Comparison of ENCODE assay signal across 22 mouse cellular contexts in the genomic region with DNA sequence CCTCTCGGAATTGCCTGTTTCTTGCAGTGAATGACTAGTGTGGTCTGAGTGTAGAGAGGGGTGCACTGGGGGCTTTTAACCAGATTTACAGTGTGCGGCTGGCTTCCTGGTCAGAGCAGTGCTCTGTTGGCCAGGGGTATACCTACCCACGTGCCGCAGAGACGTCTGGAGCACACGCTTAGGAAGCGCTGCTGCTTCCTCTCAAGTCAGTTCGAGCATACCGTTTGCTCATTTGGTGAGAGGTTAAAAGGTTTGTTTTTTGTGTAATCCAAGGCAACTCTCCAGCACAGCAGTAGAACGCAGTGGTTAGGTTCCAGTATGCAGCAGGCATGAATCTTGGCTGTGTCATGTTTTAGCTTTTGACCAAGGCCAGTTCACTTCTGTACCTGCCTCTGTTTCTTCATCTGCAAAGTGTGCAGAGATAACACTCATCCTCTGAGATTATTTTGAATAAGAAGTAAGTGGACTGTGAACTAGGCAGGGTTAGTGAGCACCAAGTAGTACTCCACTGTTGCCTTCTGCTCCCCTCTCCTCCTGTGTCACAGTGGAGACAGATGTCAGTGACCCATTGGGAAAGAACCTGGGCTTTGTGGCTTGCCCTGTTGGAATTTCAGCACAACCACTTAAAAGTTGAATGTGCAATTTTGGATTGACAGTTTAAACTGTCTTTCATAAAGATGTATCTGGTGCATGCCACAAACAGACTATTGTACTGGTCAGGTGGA.
DNase-seq lines count a peak whose midpoint lies in the region; ATAC-seq and TF ChIP-seq lines count a peak whose summit lies in the region.
"Had no signal": no experiment of that assay in that cellular context is flagged by ENCODE, and none has a peak within 500 bp of the region (broad histone marks: within the 10 kb centered on the region; RNA-seq: fewer than 3 reads in every experiment).

No protein-coding gene starts in this region.

- no peak for TF ChIP-seq CTCF in forebrain, postnatal 0 days (IDR thresholded peaks at IDR 0.05; ENCODE audit: low read depth)

- no peak overlapping the region for H3K9ac ChIP-seq in forebrain, postnatal 0 days
- no peak overlapping the region for H3K9ac ChIP-seq in neural tube, embryonic 13.5 days
- no peak overlapping the region for H3K9ac ChIP-seq in neural tube, embryonic 15.5 days (replicated peaks)
- H3K9ac ChIP-seq: heart, embryonic 15.5 days; hindbrain, embryonic 15.5 days; limb, embryonic 13.5 days; liver, embryonic 15.5 days; lung, embryonic 15.5 days had no signal

- H3K36me3 ChIP-seq in forebrain, postnatal 0 days (ENCODE audit: insufficient read depth) = no peaks in the 10 kb centered on the region
- no peaks in the 10 kb centered on the region for H3K36me3 ChIP-seq in forebrain, embryonic 10.5 days (replicated peaks)
- no peaks in the 10 kb centered on the region for H3K36me3 ChIP-seq in neural tube, embryonic 13.5 days
- H3K36me3 ChIP-seq in neural tube, embryonic 15.5 days = no peaks in the 10 kb centered on the region
- H3K36me3 ChIP-seq: heart, embryonic 15.5 days; hindbrain, embryonic 15.5 days; limb, embryonic 13.5 days; liver, embryonic 15.5 days; lung, embryonic 15.5 days had no signal

- ATAC-seq in forebrain, postnatal 0 days = no peak
- peak; percentile 24; the same call in 1 of the 2 replicates for ATAC-seq in neural tube, embryonic 13.5 days (ENCODE audit: low read depth)
- no peak; the same call in 1 of the 2 replicates for ATAC-seq in neural tube, embryonic 15.5 days (ENCODE audit: low FRiP score)
- peak; percentile 61 for ATAC-seq in common myeloid progenitor, adult 5-6 weeks (replicated peaks; ENCODE audit: low read depth, poor library complexity, severe bottlenecking)
- ATAC-seq: midbrain, embryonic 16.5 days had no signal

- H3K9me3 ChIP-seq in forebrain, postnatal 0 days (ENCODE audit: low read length) = no peaks in the 10 kb centered on the region
- H3K9me3 ChIP-seq in forebrain, embryonic 10.5 days = no peaks in the 10 kb centered on the region
- H3K9me3 ChIP-seq in neural tube, embryonic 13.5 days = no peaks in the 10 kb centered on the region
- H3K9me3 ChIP-seq in neural tube, embryonic 15.5 days (replicated peaks) = no peaks in the 10 kb centered on the region
- H3K9me3 ChIP-seq: heart, embryonic 15.5 days; hindbrain, embryonic 15.5 days; limb, embryonic 13.5 days; liver, embryonic 15.5 days; lung, embryonic 15.5 days had no signal

- 0 out of 2 replicates have a peak overlapping the region, but pooled peaks have one; percentile 29 for H3K27ac ChIP-seq in forebrain, postnatal 0 days (ENCODE audit: low read depth, low read length)
- no peak overlapping the region for H3K27ac ChIP-seq in forebrain, embryonic 10.5 days
- no peak overlapping the region for H3K27ac ChIP-seq in neural tube, embryonic 13.5 days (replicated peaks)
- no peak overlapping the region; the same call in 1 of the 2 replicates for H3K27ac ChIP-seq in neural tube, embryonic 15.5 days (replicated peaks)
- H3K27ac ChIP-seq: heart, embryonic 15.5 days; hindbrain, embryonic 15.5 days; limb, embryonic 13.5 days; liver, embryonic 15.5 days; lung, embryonic 15.5 days had no signal

- no peaks in the 10 kb centered on the region for H3K27me3 ChIP-seq in forebrain, postnatal 0 days (ENCODE audit: insufficient read depth, low read length)
- H3K27me3 ChIP-seq in forebrain, embryonic 10.5 days (ENCODE audit: poor library complexity, severe bottlenecking) = no peaks in the 10 kb centered on the region
- no peaks in the 10 kb centered on the region for H3K27me3 ChIP-seq in neural tube, embryonic 13.5 days
- no peaks in the 10 kb centered on the region for H3K27me3 ChIP-seq in neural tube, embryonic 15.5 days (replicated peaks)
- H3K27me3 ChIP-seq: heart, embryonic 15.5 days; hindbrain, embryonic 15.5 days; limb, embryonic 13.5 days; liver, embryonic 15.5 days; lung, embryonic 15.5 days had no signal

- WGBS in forebrain, postnatal 0 days = 70% methylated on average over 10 of the region's 10 CpGs
- WGBS in forebrain, embryonic 10.5 days = 80% methylated on average over 10 of the region's 10 CpGs
- 70% methylated on average over 10 of the region's 10 CpGs for whole genome bisulfite sequencing in neural tube, embryonic 13.5 days
- WGBS in neural tube, embryonic 15.5 days = 60% methylated on average over 10 of the region's 10 CpGs

- H3K4me1 ChIP-seq in forebrain, postnatal 0 days (ENCODE audit: insufficient read depth) = peaks cover 15% of the 10 kb centered on the region; the same call in 1 of the 2 replicates
- H3K4me1 ChIP-seq in forebrain, embryonic 10.5 days = peaks cover 28% of the 10 kb centered on the region
- H3K4me1 ChIP-seq in neural tube, embryonic 13.5 days (replicated peaks) = peaks cover 38% of the 10 kb centered on the region
- peaks cover 34% of the 10 kb centered on the region for H3K4me1 ChIP-seq in neural tube, embryonic 15.5 days

- H3K4me2 ChIP-seq in forebrain, postnatal 0 days (ENCODE audit: low read depth) = no peak overlapping the region
- no peak overlapping the region for H3K4me2 ChIP-seq in neural tube, embryonic 13.5 days
- H3K4me2 ChIP-seq in neural tube, embryonic 15.5 days = no peak overlapping the region
- H3K4me2 ChIP-seq: heart, embryonic 15.5 days; hindbrain, embryonic 15.5 days; limb, embryonic 13.5 days; liver, embryonic 15.5 days; lung, embryonic 15.5 days had no signal

- no peak overlapping the region for H3K4me3 ChIP-seq in forebrain, postnatal 0 days (ENCODE audit: low read depth, low read length)
- no peak overlapping the region for H3K4me3 ChIP-seq in forebrain, embryonic 10.5 days
- no peak overlapping the region for H3K4me3 ChIP-seq in neural tube, embryonic 13.5 days
- H3K4me3 ChIP-seq in neural tube, embryonic 15.5 days (replicated peaks) = no peak overlapping the region
- H3K4me3 ChIP-seq: heart, embryonic 15.5 days; hindbrain, embryonic 15.5 days; limb, embryonic 13.5 days; liver, embryonic 15.5 days; lung, embryonic 15.5 days; myocyte had no signal

- no peak for DNase-seq in forebrain, postnatal 0 days
- DNase-seq in forebrain, embryonic 10.5 days (ENCODE audit: extremely low spot score, low spot score) = no peak
- DNase-seq in urinary bladder, adult 18-20 months (ENCODE audit: low spot score in 2 of 2) = no peak
- DNase-seq in layer of hippocampus, adult 9-11 months = no peak
- DNase-seq: B cell, adult 2 months; cerebellum, adult 11-12 months; cerebellum, postnatal 10 days; gastrocnemius, postnatal 36 days; heart, postnatal 4 days; kidney, adult 2 months; kidney, postnatal 36 days; lung, postnatal 4 days had no signal

Comparison
In these comparisons a context has a peak if more than half of its experiments do, and no peak if none do; other contexts are left out.
1. ATAC-seq: peak in neural tube, embryonic 13.5 days (single experiment) and common myeloid progenitor, adult 5-6 weeks (single experiment); none in forebrain, postnatal 0 days (single experiment) and neural tube, embryonic 15.5 days (single experiment).